Mouse (Mus musculus) c-Kit-positive CD71-negative TER-119-negative erythroid progenitor cells, embryonic 14.5 days (primary cell): Measurements from ENCODE around the gene Pcgf2.

Experiments
- DNase-seq: peaks from one replicate; pipeline ENCODE4 v3.0.0-alpha.2; 2013; ENCODE audit warnings: low read depth

Pcgf2 gene

GRCm38 (mm10) chr11:97695712-97696401 is 4.4 kb downstream of the Pcgf2 start:
- DNase-seq = no peak

GRCm38 (mm10) chr11:97694921-97695711 is 5.2 kb downstream of the Pcgf2 start:
- DNase-seq = no peak

- no peak for DNase-seq
These were observed 5.9 kb downstream of the Pcgf2 start for GRCm38 (mm10) chr11:97694435-97694834.

GRCm38 (mm10) chr11:97689861-97690260 is 10.4 kb downstream of the Pcgf2 start:
- no peak for DNase-seq

- no peak for DNase-seq
These were observed 13.2 kb downstream of the Pcgf2 start for GRCm38 (mm10) chr11:97687061-97687460.

GRCm38 (mm10) chr11:97686322-97686908 is 13.9 kb downstream of the Pcgf2 start:
- no peak for DNase-seq

GRCm38 (mm10) chr11:97685613-97686321 is 14.5 kb downstream of the Pcgf2 start, which contains the start of gene Cisd3:
Gene Cisd3, plus strand, starts transcription at chr11:97685826.
- DNase-seq = no peak

- DNase-seq = no peak
These were observed 15.5 kb downstream of the Pcgf2 start for GRCm38 (mm10) chr11:97684766-97685165.

- no peak for DNase-seq
These were observed 16.1 kb downstream of the Pcgf2 start for GRCm38 (mm10) chr11:97684063-97684680.

GRCm38 (mm10) chr11:97682504-97683055 is 17.7 kb downstream of the Pcgf2 start:
- DNase-seq = no peak

GRCm38 (mm10) chr11:97680430-97680829 is 19.9 kb downstream of the Pcgf2 start:
- DNase-seq = no peak

- DNase-seq = no peak
These were observed 22.0 kb downstream of the Pcgf2 start for GRCm38 (mm10) chr11:97678301-97678700.

- DNase-seq = no peak
These were observed 22.5 kb downstream of the Pcgf2 start for GRCm38 (mm10) chr11:97677842-97678241.

- DNase-seq = no peak
These were observed 22.9 kb downstream of the Pcgf2 start for GRCm38 (mm10) chr11:97677381-97677780.

- DNase-seq = no peak
These were observed 24.1 kb downstream of the Pcgf2 start for GRCm38 (mm10) chr11:97676050-97676754.

- DNase-seq = no peak
These were observed 27.1 kb downstream of the Pcgf2 start for GRCm38 (mm10) chr11:97673148-97673547.

- DNase-seq = no peak
These were observed 29.1 kb downstream of the Pcgf2 start for GRCm38 (mm10) chr11:97671177-97671527.

- no peak for DNase-seq
These were observed 29.8 kb downstream of the Pcgf2 start for GRCm38 (mm10) chr11:97670234-97671176.

GRCm38 (mm10) chr11:97669829-97670228 is 30.5 kb downstream of the Pcgf2 start:
- DNase-seq = no peak

- no peak for DNase-seq
These were observed 31.0 kb downstream of the Pcgf2 start for GRCm38 (mm10) chr11:97669268-97669667.
